Mouse (Mus musculus) liver, embryonic 15.5 days (tissue): Measurements from ENCODE around the gene Fbxw11. TPM values are rescaled to one million over a fixed set of nuclear protein-coding genes. Genes with fewer than 3 reads are reported as not detected.
A peak's percentile ranks its signal among the peaks of the same experiment; 100 is the strongest.

Experiments used
- ATAC-seq: fragments of 200-750 bp; cut with Nextera tagmentation; 2 replicates; pipeline ENCODE4 v1.8.0; 2017; ENCODE audit warnings: moderate number of reproducible peaks, mild to moderate bottlenecking, moderate library complexity; ENCODE audit not compliant: insufficient read depth
- H3K27ac ChIP-seq: fragments of 300-500 bp; sonication (generic); replicated peaks from 2 replicates; pipeline ENCODE4 v1.5.1; 2015; ENCODE audit warnings: mild to moderate bottlenecking, inconsistent platforms
- H3K27me3 ChIP-seq: fragments of 300-500 bp; sonication (generic); 2 replicates; pipeline ENCODE4 v1.6.1; 2015; ENCODE audit warnings: mild to moderate bottlenecking, inconsistent platforms
- H3K36me3 ChIP-seq: fragments of 300-500 bp; sonication (generic); replicated peaks from 2 replicates; pipeline ENCODE4 v1.6.1; 2015; ENCODE audit warnings: moderate library complexity, mild to moderate bottlenecking, inconsistent platforms
- H3K4me1 ChIP-seq: fragments of 300-500 bp; sonication (generic); replicated peaks from 2 replicates; pipeline ENCODE4 v1.6.1; 2015; ENCODE audit warnings: inconsistent platforms
- H3K4me2 ChIP-seq: fragments of 300-500 bp; sonication (generic); 2 replicates; pipeline ENCODE4 v1.6.1; 2015; ENCODE audit warnings: moderate library complexity, mild to moderate bottlenecking, inconsistent platforms
- H3K4me3 ChIP-seq: fragments of 300-500 bp; sonication (generic); replicated peaks from 2 replicates; pipeline ENCODE4 v1.5.1; 2015; ENCODE audit warnings: mild to moderate bottlenecking, inconsistent platforms
- H3K9ac ChIP-seq: fragments of 300-500 bp; sonication (generic); 2 replicates; pipeline ENCODE4 v1.6.1; 2015; ENCODE audit warnings: moderate library complexity, mild to moderate bottlenecking, inconsistent platforms
- H3K9me3 ChIP-seq: fragments of 300-500 bp; sonication (generic); replicated peaks from 2 replicates; pipeline ENCODE4 v1.6.1; 2016; ENCODE audit warnings: inconsistent platforms
- WGBS: fragments of 180-500 bp; shearing (Covaris S2); methylation state at CpG from one replicate; pipeline ENCODE4 v1.1.7; 2015; ENCODE audit warnings: mixed read lengths; ENCODE audit not compliant: insufficient replicate concordance; 5-methylcytosine and 5-hydroxymethylcytosine counted together
- polyA plus RNA-seq: library from polyadenylated mRNA; unstranded; fragments of >200 nt; fragmentation: Nextera tagmentation; extraction: Ambion mirVana; gene quantifications from 2 replicates; pipeline ENCODE4 v1.2.1, GENCODE M21; 2015

Gene Fbxw11
- polyA plus RNA-seq, 1 experiment from 2014 or later, result 19.1 TPM

DNA sequence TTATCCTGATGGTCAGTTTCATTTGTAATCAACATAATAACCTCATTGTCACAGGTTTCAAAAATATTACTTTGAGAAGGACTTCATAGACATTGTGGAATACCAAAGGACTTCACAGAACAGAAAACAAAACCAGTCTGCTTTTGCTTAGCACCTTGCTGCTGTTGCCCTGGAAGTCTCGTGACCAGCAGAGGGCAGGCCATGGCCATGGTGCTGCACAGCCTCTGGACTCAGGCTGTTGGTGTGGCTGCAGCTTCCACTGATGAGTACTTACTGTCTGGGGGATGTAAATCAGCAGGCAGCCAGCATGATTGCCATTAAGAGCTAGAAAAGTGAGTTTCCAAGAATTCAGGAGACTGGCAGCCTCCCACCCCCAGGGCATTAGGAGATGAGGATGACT lies 16.8 kb upstream of the Fbxw11 start:
- no peak overlapping the region for H3K9ac ChIP-seq
- no peaks in the 10 kb centered on the region for H3K27me3 ChIP-seq
- H3K27ac ChIP-seq, result no peak overlapping the region
- no peaks in the 10 kb centered on the region; the same call in 1 of the 2 replicates for H3K36me3 ChIP-seq
- no peak for ATAC-seq
- 36% methylated on average over 1 of the region's 1 CpGs for WGBS
- no peak overlapping the region for H3K4me2 ChIP-seq
- H3K4me1 ChIP-seq, result no peaks in the 10 kb centered on the region
- no peak overlapping the region for H3K4me3 ChIP-seq
- no peaks in the 10 kb centered on the region for H3K9me3 ChIP-seq

DNA sequence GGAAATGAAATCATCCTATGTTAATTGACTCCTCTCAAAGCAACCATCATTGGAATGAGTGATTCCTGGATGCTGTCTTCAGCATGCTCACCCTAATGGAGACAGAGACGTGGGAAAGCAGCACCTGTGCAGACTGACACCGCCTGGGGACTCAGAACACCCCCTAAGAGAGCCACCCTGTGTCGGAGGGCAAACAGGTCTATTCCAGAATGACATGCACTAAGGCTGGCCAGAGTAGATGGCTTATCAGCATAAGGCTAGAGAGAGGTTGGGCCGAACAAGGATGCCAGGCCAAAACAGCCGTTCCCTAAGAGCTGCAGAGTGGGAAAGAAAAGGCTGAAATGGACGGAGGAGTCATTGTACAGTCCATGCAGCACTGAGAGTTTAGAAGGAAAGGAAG lies 16.4 kb upstream of the Fbxw11 start:
- Histone ChIP-seq H3K4me1 (no peaks in the 10 kb centered on the region), H3K4me3 (no peak overlapping the region), H3K9me3 (no peaks in the 10 kb centered on the region), H3K27me3 (no peaks in the 10 kb centered on the region), H3K27ac (no peak overlapping the region), H3K36me3 (no peaks in the 10 kb centered on the region; the same call in 1 of the 2 replicates), H3K4me2 (no peak overlapping the region), H3K9ac (no peak overlapping the region)
- WGBS, result 69% methylated on average over 6 of the region's 6 CpGs
- ATAC-seq, result no peak

DNA sequence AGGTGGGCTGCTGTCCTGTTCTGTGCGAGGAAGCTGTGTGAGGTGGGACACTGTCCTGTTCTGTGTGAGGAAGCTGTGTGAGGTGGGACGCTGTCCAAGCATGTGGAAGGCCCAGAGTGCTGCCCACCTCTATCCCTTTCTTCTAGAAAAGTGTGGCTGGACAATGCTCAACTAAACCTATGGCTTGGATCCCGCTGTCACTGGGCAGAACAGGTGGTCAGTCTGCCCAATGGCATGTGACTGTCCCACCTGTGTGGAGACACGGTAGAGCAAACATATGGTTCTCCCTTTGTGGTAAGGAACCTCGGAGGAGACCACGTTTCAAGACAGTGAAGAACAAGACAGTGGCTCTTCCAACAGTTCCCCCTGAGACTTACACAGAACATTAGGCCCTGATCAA lies 14.6 kb upstream of the Fbxw11 start:
- Histone ChIP-seq H3K36me3 (no peaks in the 10 kb centered on the region; the same call in 1 of the 2 replicates), H3K4me1 (no peaks in the 10 kb centered on the region), H3K27me3 (no peaks in the 10 kb centered on the region), H3K9me3 (no peaks in the 10 kb centered on the region), H3K4me2 (no peak overlapping the region), H3K9ac (no peak overlapping the region), H3K4me3 (no peak overlapping the region), H3K27ac (no peak overlapping the region)
- WGBS, result 52% methylated on average over 6 of the region's 6 CpGs
- no peak for ATAC-seq

DNA sequence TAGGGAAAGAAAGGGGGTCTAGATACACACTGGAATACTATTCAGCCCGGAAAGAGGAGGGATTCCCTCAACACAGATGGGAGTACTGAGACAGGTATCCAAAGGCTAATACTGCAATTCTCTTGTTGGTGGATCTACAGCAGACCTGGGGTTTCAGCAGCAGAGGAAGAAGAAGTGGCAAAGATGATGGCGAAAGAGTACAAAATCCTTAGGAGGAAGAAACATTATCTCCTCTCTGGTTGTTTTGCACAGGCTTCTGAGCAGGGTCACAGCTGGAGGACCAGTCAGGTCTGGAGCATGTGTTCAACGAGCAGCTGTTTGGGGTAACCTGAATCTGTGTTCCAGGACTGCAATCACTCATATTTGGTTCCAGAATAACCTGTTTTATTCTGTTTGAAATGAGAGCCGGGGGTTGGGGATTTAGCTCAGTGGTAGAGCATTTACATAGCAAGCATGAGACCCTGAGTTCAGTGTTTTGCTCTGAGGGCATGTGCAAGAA lies 12.8 kb upstream of the Fbxw11 start:
- H3K4me2 ChIP-seq, result no peak overlapping the region
- peaks cover 7% of the 10 kb centered on the region; the same call in 1 of the 2 replicates for H3K4me1 ChIP-seq
- no peak overlapping the region for H3K9ac ChIP-seq
- no peaks in the 10 kb centered on the region for H3K9me3 ChIP-seq
- H3K36me3 ChIP-seq, result no peaks in the 10 kb centered on the region
- no peak overlapping the region for H3K27ac ChIP-seq
- WGBS, result 51% methylated on average over 4 of the region's 4 CpGs
- no peak overlapping the region for H3K4me3 ChIP-seq
- no peaks in the 10 kb centered on the region for H3K27me3 ChIP-seq
- no peak for ATAC-seq

DNA sequence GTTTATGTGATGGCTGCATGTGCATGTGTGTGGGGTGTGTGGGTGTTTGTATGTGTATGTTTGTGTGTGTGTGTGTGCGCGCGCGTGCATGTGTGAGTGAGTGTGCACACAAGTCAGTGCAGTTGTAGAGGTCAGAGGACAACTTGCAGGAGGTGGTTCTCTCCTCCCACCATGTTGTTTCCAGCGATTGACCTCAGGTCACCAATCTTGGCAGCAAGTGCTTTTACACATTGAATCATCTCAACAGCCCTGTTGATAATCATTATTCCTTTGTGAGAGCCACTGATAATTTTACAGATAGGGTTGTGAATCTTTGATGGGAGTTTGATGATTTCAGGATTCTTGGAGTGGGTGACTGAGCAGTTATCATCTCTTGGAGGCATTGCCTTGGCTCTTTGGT lies 9.9 kb upstream of the Fbxw11 start:
- Histone ChIP-seq H3K4me3 (no peak overlapping the region), H3K4me2 (no peak overlapping the region), H3K9me3 (no peaks in the 10 kb centered on the region), H3K27ac (no peak overlapping the region), H3K36me3 (no peaks in the 10 kb centered on the region), H3K9ac (no peak overlapping the region), H3K27me3 (no peaks in the 10 kb centered on the region), H3K4me1 (peaks cover 24% of the 10 kb centered on the region)
- no peak for ATAC-seq
- WGBS, result 91% methylated on average over 5 of the region's 5 CpGs

DNA sequence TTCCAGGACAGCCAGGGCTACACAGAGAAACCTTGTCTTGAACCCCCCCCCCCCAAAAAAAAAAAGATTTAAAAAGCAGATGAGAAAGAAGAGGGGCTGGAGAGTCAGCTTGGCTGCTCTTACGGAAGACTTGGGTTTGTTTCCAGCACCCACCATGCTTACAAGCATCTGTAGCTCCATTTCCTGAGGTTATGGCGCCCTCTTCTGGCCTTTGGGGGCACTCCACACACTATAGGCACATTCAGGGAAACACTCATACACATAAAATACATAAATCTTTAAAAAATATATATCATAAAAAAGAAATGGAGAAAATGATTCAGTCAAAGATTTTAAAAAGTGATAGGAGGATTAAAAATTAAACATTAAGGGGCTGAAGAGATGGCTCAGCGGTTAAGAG lies 9.0 kb upstream of the Fbxw11 start:
- Histone ChIP-seq H3K9me3 (no peaks in the 10 kb centered on the region), H3K4me2 (no peak overlapping the region)
- ATAC-seq, result no peak

DNA sequence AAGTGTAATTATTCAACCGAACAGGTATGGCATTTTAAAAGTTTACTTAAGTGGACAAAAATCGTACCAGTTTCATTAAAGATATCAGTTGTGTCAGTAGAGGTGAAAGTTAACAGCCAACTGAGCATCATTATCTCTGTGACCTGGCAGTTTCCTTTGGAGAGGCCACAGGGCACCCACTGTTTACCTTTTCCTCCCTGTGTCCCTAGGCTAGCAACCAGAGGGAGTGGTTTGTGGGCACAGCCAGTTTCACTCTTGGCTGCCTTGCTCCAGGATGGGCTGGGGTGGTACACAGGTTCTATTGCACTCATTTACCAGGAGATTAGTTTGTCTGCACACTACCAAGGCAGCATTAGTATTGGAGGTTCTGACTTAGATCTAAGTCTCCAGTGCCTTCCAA lies 8.4 kb upstream of the Fbxw11 start:
- no peak for ATAC-seq
- Histone ChIP-seq H3K27ac (no peak overlapping the region), H3K4me1 (peaks cover 30% of the 10 kb centered on the region), H3K4me2 (no peak overlapping the region), H3K27me3 (no peaks in the 10 kb centered on the region), H3K4me3 (no peak overlapping the region), H3K36me3 (no peaks in the 10 kb centered on the region), H3K9ac (no peak overlapping the region), H3K9me3 (no peaks in the 10 kb centered on the region)
- WGBS, result 37% methylated on average over 2 of the region's 2 CpGs

More for the DNA sequence above, 9.0 kb upstream of the Fbxw11 start:
- Histone ChIP-seq H3K4me3 (no peak overlapping the region), H3K4me1 (peaks cover 27% of the 10 kb centered on the region), H3K27me3 (no peaks in the 10 kb centered on the region), H3K27ac (no peak overlapping the region), H3K36me3 (no peaks in the 10 kb centered on the region), H3K9ac (no peak overlapping the region)
- WGBS, result 66% methylated on average over 3 of the region's 3 CpGs

DNA sequence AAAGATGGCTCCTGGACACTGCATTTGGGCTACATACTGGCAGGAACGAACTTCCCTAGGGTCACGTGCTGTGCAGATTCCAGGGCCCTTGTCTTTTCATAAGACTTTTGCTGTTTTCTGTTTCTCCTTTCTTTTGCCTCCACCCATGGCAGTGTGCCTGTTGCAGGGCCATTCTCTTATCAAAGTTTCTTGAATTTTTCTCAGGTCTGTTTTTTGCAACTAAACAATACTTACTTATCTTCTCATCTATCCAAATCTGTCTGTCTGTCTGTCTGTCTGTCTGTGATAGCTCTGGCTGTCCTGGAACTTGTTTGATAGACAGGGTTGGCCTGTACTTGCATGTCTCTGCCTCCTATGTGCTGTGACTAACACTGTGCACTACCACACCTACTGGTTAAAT lies 7.7 kb upstream of the Fbxw11 start:
- H3K4me3 ChIP-seq, result no peak overlapping the region
- ATAC-seq, result peak; percentile 40; the same call in 1 of the 2 replicates

DNA sequence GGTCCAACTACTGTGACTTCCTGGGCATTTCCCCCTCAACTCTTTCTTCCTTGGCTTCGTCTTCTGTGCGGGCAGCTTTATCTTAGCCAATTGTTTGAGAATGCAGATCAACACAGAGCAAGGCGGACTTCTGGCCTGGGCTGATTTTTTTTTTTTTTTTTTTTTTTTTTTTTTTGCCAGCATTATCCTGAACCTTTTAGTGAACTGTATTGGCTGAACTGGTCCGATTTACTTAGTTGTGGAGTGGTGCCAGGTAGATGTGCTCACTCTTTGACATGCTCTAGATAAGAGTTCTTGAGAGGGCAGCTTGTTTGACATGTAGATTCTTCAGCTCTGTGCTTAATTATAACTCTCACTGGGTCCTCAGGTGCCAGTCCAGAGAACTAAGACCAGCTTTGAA lies 6.2 kb upstream of the Fbxw11 start:
- Histone ChIP-seq H3K36me3 (no peaks in the 10 kb centered on the region), H3K4me2 (no peak overlapping the region), H3K9ac (no peak overlapping the region), H3K27ac (no peak overlapping the region), H3K9me3 (no peaks in the 10 kb centered on the region), H3K27me3 (no peaks in the 10 kb centered on the region), H3K4me3 (no peak overlapping the region), H3K4me1 (peaks cover 48% of the 10 kb centered on the region)
- ATAC-seq, result no peak
- WGBS, result 19% methylated on average over 4 of the region's 4 CpGs

More for the DNA sequence above, 7.7 kb upstream of the Fbxw11 start:
- Histone ChIP-seq H3K9ac (no peak overlapping the region), H3K27me3 (no peaks in the 10 kb centered on the region), H3K27ac (no peak overlapping the region), H3K4me2 (no peak overlapping the region), H3K4me1 (peaks cover 34% of the 10 kb centered on the region), H3K36me3 (no peaks in the 10 kb centered on the region), H3K9me3 (no peaks in the 10 kb centered on the region)
- 29% methylated on average over 2 of the region's 2 CpGs for WGBS

DNA sequence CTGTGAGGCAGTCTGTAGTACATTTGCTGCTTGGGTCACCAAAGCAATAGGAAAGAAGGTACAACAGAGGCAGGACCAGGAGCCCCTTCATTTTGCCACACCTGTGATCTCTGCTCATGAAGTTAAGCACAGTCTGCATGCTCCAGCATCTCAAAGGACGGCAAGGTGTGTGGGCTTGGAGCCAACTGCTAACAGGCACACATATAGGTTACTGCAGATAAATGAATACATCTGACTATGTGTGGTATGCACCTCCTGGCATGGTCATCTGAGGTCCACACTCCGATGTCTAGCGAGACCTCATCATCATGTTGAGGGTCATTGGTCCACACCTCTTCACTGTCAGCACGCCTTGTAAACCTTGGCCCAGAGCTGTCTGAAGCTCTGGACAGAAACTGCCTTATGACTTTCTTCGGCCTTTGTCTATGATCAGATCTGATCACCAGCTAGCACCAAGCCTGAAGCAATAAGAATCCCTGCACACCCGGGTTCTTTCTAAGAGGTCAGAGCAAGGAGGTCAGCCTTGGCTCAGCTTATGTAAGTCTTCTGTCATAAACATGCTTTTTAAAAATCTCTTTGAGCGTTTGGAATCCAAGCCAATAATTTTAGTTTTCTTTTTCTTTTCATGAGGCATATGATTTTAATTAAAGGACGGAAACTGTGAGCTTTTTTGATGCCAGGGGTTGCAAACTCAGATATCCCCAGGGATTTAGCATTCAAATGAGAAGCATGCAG lies 3.8 kb upstream of the Fbxw11 start:
- no peak overlapping the region for H3K4me3 ChIP-seq
- no peak overlapping the region for H3K27ac ChIP-seq
- H3K27me3 ChIP-seq, result no peaks in the 10 kb centered on the region
- H3K9ac ChIP-seq, result no peak overlapping the region
- no peak overlapping the region for H3K4me2 ChIP-seq
- whole genome bisulfite sequencing, result 78% methylated on average over 8 of the region's 8 CpGs
- no peak for ATAC-seq
- no peaks in the 10 kb centered on the region for H3K36me3 ChIP-seq
- no peaks in the 10 kb centered on the region for H3K9me3 ChIP-seq
- peaks cover 58% of the 10 kb centered on the region for H3K4me1 ChIP-seq

DNA sequence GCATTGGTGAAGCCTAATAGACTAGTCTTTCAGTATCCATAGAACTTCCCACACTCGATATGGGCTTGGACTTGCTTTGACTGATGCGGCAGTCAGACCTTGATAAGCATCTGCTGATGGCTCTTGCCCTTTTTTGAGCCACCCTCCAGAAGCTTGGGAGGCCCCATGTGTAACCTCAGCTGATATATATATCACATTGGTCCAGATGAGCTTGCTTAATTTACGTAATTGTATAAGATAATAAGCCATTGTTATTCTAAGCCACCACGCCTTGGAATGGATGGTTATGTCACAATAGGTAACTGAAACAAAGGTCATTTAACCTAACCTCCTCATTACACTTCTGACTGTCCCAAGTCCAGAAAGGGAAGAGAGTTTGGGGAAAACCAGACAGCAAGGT lies 1.9 kb upstream of the Fbxw11 start:
- Histone ChIP-seq H3K4me1 (peaks cover 58% of the 10 kb centered on the region), H3K9me3 (no peaks in the 10 kb centered on the region), H3K4me2 (peak overlapping the region; percentile 87), H3K36me3 (no peaks in the 10 kb centered on the region), H3K27me3 (no peaks in the 10 kb centered on the region), H3K4me3 (peak overlapping the region; percentile 98), H3K27ac (peak overlapping the region; percentile 96), H3K9ac (0 out of 2 replicates have a peak overlapping the region, but pooled peaks have one; percentile 12)
- ATAC-seq, result no peak
- 14% methylated on average over 4 of the region's 4 CpGs for WGBS
